Mouse (Mus musculus) layer of hippocampus, adult 2 months (tissue): ENCODE data around the gene Trabd. TPM values are rescaled to one million over a fixed set of nuclear protein-coding genes. Genes with fewer than 3 reads are reported as not detected.

Experiments
- DNase-seq, 2 experiments: peaks; one replicate each; pipeline ENCODE4 v3.0.0; 2022; ENCODE audit warnings: low spot score in 2 of 2
- H3K27ac ChIP-seq: fragments of 200-600 bp; 2 replicates; pipeline ENCODE4 v1.8.1; 2022
- H3K4me3 ChIP-seq: fragments of 200-600 bp; 2 replicates; pipeline ENCODE4 v1.8.1; 2022; ENCODE audit warnings: mild to moderate bottlenecking
- CTCF ChIP-seq: fragments of 200-600 bp; conservative IDR thresholded peaks from 2 replicates; pipeline ENCODE4 v1.8.1; 2022; ENCODE audit warnings: antibody characterized with exemption, mild to moderate bottlenecking, moderate library complexity
- total RNA-seq, 2 experiments: library from RNA; stranded (reverse); gene quantifications; 2 replicates each; pipeline ENCODE4 v1.2.3; 2021

Gene Trabd
- total RNA-seq, 2 experiments from 2014 or later = 21.4 to 24.2 TPM

DNA sequence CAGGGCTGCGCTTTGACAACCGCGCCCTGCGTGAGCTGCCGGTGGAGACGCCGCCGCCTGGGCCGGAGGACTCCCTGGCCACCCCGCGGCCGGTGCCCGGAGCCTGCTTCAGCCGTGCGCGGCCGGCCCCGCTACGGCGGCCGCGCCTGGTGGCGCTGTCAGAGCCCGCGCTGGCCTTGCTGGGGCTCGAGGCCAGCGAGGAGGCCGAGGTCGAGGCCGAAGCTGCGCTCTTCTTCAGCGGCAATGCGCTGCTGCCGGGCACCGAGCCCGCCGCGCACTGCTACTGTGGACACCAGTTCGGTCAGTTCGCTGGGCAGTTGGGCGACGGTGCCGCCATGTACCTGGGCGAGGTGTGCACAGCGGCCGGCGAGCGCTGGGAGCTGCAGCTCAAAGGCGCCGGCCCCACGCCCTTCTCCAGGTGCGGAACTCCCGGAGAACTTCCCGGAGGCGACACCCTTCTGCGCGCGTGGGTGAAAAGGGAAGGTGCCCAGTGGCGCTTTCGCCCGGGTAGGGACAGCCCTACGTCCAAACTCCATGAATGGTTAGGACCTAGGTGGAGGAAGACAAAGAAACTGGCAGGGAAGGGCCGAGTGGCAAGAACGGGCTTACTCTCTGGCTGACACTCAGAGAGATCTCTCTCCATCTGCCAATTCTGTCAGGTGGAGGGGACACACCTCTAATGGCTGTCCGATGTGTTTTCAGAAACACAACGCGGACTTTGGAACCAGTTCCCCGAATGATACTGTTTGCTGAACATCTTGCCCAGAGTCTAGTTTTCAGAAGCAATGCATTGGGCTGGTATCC lies 14.5 kb downstream of the Trabd start:
- DNase-seq = no peak
- TF ChIP-seq CTCF = 0 out of 2 replicates have a peak, but pooled peaks have one; percentile 11
- Histone ChIP-seq H3K27ac (peak overlapping the region; percentile 95), H3K4me3 (peak overlapping the region; percentile 85)

DNA sequence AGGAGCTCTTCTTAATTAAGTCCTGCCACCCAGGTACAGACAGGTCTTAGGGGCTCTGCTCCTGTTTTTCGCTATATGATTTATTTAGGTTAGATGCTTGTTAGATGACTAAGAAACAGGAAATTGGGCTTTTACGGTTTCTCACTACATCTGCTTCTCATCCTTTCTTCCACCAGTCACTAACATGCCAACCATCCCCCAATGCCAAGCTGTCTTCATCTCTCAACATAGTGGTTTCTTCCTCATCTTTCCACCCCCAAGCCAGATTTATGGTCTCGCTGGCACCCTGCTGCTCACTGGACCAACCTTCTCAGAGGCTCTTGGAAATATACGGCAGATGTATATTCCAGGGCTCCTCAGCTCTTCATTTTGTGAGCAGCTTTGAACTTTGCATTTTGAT lies 15.7 kb downstream of the Trabd start:
- TF ChIP-seq CTCF = no peak
- Histone ChIP-seq H3K4me3 (no peak overlapping the region), H3K27ac (no peak overlapping the region; the same call in 1 of the 2 replicates)
- no peak for DNase-seq

DNA sequence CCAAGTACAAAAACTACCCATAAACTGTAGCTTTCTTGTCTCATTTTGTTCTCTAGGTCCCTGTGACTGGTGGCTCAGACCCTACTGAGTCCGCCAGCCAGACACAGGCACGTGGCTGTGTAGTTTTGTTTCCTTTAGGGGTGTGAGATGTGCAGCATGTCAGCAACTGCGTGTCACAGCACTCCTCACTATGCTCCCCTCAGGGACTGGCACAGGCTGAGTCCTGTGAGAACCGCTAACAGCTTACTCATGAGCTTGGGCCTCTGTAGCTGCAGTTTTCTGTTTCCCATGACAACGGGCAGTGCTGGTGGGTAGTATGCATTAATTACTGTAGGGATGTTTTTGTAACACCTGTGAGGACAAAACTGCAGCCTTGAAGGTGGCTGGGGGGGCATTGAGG lies 17.3 kb downstream of the Trabd start:
- DNase-seq = no peak
- no peak for TF ChIP-seq CTCF
- Histone ChIP-seq H3K4me3 (no peak overlapping the region), H3K27ac (peak overlapping the region; percentile 20)

- peak overlapping the region; percentile 32; the same call in 1 of the 2 replicates for H3K27ac ChIP-seq
- no peak overlapping the region for H3K4me3 ChIP-seq
- TF ChIP-seq CTCF = no peak
- peak in 1 of 2 experiments; percentile 66 for DNase-seq
Measured at GRCm38 (mm10) chr15:89097450-89097849, 22.5 kb downstream of the Trabd start.

DNA sequence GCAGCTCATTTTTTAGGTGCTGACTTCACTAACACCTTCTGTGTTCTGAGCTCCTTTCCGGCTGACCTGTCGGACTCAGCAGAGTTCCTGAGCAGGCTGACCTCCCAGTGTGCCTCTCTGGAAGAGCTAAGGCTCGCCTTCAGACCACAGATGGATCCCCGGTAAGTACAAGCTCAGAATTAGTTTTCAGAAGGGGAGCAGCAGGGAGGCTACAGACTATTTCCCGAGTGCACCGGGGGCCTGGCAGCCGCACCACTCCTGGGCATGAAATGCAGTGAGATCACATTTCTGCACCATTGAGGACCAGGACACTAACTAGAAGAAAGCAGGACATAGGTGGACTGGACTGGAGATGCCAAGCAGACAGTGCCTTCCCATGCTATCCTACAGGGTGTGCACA lies 23.7 kb downstream of the Trabd start:
- no peak for DNase-seq
- no peak for TF ChIP-seq CTCF
- Histone ChIP-seq H3K4me3 (no peak overlapping the region), H3K27ac (no peak overlapping the region)

- no peak for TF ChIP-seq CTCF
- no peak overlapping the region for H3K27ac ChIP-seq
- H3K4me3 ChIP-seq = no peak overlapping the region
- DNase-seq = no peak
Measured at GRCm38 (mm10) chr15:89100823-89101222, 25.9 kb downstream of the Trabd start.

- H3K4me3 ChIP-seq = no peak overlapping the region
- H3K27ac ChIP-seq = no peak overlapping the region
- no peak for TF ChIP-seq CTCF
- no peak for DNase-seq
Measured at GRCm38 (mm10) chr15:89102646-89103045, 27.7 kb downstream of the Trabd start.

DNA sequence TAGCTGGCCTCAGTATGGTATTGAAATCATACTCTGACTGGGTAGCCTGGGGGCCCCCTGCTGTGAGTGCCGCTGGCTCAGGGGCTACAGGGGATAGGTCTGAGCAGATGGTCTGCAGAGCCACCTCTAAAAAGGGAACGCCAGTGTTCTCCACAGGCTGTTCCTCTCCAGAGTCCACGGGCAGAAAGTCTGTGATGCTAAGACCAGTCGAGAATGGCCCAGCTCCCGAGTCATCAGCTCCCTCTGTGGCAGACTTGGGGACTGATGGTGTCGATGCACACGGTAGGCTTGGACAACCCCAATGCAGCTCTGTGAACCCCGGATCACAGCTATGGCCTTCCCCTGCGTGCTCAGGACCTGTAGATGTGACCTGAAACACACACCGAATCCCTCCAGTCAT lies 29.0 kb downstream of the Trabd start:
- DNase-seq = no peak
- no peak overlapping the region for H3K27ac ChIP-seq
- H3K4me3 ChIP-seq = no peak overlapping the region
- TF ChIP-seq CTCF = peak; percentile 29

GRCm38 (mm10) chr15:89104425-89104824 lies 29.5 kb downstream of the Trabd start:
- H3K27ac ChIP-seq = no peak overlapping the region
- no peak for TF ChIP-seq CTCF
- DNase-seq = no peak
- no peak overlapping the region for H3K4me3 ChIP-seq

- Histone ChIP-seq H3K27ac (peak overlapping the region; percentile 46; the same call in 1 of the 2 replicates), H3K4me3 (no peak overlapping the region)
- no peak for DNase-seq
- no peak for TF ChIP-seq CTCF
Measured at GRCm38 (mm10) chr15:89106073-89106472, 31.1 kb downstream of the Trabd start.

- DNase-seq = no peak
- Histone ChIP-seq H3K4me3 (no peak overlapping the region), H3K27ac (no peak overlapping the region)
- TF ChIP-seq CTCF = no peak
Measured at GRCm38 (mm10) chr15:89106976-89107375, 32.1 kb downstream of the Trabd start.

DNA sequence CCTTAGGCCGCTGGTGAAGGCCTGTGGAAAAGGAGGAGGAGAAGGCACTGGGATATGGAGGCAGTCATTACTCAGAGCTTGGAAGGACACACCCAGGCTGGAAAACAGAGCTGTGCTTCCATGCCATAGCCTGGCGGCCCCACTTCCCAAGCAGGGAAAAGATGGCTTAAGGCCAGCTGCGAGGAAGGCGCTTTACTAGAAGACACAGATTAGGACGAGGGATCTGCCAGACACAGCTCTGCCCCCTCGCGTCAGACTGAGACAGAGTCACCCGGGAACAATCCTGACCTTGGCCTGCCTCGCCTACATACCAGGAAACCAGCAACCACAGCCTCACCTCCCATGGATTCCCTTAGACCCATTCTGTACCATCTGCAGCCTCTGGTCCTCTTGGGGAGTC lies 35.2 kb downstream of the Trabd start:
- peak; percentile 44 for TF ChIP-seq CTCF
- Histone ChIP-seq H3K27ac (no peak overlapping the region), H3K4me3 (no peak overlapping the region)
- no peak for DNase-seq

- H3K27ac ChIP-seq = no peak overlapping the region
- H3K4me3 ChIP-seq = no peak overlapping the region
- peak; percentile 65 for TF ChIP-seq CTCF
- DNase-seq = no peak
Measured at GRCm38 (mm10) chr15:89118007-89118406, 43.1 kb downstream of the Trabd start.

GRCm38 (mm10) chr15:89122649-89123366 lies 47.9 kb downstream of the Trabd start, which contains the start of gene Tubgcp6:
Gene Tubgcp6, minus strand, starts transcription at chr15:89123112.
- DNase-seq = peak; percentile 95 to 96
- TF ChIP-seq CTCF = no peak
- peak within 1 kb of the TSS; percentile 64 for H3K4me3 ChIP-seq
- peak within 1 kb of the TSS; percentile 90 for H3K27ac ChIP-seq
